Mouse (Mus musculus) layer of hippocampus, postnatal 36 days (tissue): ENCODE measurements around the gene Thoc3. TPM values are rescaled to one million over a fixed set of nuclear protein-coding genes. Genes with fewer than 3 reads are reported as not detected.
A peak's percentile ranks its signal among the peaks of the same experiment; 100 is the strongest.
"Not testable (repeated sequence)": the region's sequence is repeated elsewhere in the genome, so short reads cannot be mapped to it uniquely, and the experiment has no call there.

ENCODE experiments used
- DNase-seq, 2 experiments: peaks; one replicate each; pipeline ENCODE4 v3.0.0; 2022
- total RNA-seq, 2 experiments: library from RNA; stranded (reverse); gene quantifications; 2 replicates each; pipeline ENCODE4 v1.2.3; 2021

Gene Thoc3
- 10 to 100 TPM; 35.7 to 36.7 TPM for total RNA-seq

DNA sequence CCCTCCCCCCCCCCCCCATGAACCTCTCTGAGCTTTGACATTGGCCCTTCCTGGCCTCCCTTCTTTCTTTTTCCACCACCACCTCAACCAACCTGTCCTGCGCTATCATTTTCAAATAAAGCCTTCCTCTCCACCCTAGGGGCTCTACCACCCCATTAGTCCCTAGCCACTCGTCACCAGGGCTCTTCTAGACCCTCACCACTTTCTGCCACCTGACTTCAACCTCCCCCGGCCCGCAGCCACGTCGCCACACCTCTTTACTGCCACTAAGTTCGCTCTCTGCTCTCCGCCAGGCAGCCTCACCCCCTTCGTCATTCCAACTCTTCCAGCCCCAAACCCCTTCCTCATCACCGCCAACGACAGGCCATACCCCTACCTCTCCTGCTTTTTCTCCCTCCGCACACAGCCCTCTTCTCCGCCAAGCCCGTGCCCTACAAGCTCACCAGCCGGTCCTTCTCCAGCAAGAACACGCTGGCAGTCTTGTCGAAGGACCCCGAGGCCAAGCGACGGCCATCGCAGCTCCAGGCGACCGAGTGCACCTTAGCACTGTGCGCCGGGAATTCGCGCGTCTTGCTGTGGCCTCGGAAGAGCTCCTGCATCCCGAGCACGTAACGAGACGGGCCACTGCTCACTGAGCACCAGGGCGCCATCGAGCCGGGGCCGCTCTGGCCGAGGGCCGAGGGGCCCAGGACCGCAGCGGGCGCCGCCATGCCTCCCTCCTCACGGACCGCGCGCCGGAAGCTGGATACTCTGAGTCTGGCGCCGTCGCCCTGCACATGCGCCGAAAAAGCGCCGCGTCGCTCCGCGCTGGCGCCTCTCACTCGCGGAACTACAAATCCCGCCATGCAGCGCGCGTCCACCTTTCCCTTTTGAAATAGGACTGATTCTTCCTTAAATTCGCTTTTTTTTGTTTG, at the start of gene Thoc3:
Gene Thoc3 (minus strand): TSS at position 752 of the 914 bp plus-strand sequence.
- DNase-seq: peak; percentile 88 to 90

DNA sequence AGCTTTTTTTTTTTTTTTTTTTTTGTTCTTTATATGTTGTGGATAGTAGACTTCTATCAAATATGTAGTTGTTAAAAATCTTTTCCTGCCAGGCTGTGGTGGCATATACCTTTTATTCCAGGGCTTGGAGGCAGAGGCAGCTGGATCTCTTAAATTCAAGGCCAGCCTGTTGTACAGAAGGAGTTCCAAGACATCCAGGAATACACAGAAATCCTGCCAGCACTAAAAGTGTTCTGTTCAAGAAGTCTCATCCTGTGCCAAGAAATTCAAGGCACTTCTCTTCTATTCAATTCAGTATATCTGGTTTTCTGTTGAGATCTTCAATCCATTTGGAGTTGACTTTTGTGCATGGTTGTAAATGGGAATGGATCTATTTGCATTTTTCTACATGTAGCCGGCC, 37.3 kb upstream of the Thoc3 start:
- DNase-seq: no peak

DNA sequence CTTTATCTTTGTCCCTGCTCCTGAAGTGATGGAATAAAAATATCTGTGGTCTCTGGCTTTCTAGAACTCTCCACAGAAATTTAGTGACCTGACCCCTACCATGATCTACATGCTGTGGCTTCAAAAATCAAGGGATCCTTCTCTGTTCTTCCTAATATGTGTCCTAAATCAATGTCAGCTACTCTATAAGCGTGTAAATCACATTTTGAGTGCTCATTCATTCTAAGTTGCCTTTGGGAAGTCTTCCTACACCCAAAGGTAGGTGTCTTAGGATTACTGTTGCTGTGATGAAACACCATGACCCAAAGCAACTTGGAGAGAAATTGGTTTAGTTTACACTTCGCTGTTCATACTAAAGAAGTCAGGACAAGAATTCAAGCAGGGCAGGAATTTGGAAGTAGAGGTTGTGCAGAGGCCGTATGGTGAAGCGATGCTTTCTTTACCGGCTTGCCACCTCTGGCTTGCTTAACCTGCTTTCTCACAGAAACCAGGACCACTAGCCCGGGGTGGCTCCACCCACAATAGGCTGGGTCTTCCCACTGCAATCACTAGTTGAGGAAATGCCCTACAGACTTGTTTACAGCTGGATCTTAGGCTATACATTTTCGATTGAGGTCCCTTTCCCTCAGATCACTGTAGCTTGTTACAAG, 36.1 kb upstream of the Thoc3 start:
- no peak for DNase-seq

DNA sequence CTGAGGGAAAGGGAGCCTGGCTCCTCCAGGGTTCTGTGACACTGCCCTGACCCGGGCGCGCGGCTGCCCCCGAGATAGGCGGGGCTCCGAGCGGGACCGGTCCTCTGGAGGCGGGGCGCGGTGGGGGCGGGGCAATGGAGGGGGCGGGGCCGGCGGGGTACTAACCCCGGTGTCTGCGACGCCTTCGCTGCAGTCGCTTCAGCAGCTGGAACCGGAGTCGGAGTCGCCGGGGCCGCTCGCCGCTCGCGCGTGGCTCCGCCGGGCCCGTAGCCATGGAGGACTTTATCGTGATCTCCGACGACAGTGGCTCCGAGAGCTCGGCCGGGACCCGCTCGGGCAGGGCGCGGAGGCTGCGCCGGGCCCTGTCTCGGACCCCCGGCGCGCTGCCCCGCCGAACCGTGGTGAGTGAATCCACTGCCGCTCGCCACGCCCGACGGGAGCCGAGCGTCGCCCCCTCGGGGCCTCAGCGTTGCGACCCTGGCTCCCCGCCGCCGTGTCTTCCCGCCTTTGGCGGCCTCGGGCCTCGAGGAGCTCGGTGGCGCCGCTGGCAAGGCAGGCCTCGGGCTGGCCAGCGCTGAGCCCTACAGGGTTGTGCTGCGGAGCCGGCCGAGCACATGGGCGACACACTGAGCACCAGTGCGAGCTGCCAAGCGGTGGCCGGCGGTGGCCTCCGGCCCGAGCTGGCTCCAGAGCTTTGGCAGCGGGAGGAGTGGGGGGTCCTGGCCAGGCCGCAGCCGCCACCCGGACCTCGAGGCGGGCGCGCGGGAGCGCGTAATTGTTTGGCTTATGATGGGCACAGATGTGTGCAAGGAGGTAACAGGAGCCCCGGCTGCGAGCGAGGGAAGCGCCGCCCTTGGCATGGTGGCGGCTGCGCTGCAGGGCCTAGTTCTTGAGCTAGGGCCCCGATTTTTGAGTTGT, 35.2 kb upstream of the Thoc3 start, which contains the start of gene Simc1:
Gene Simc1 (plus strand): TSS at position 176 of the 918 bp plus-strand sequence.
- DNase-seq: peak; percentile 64 to 66

DNA sequence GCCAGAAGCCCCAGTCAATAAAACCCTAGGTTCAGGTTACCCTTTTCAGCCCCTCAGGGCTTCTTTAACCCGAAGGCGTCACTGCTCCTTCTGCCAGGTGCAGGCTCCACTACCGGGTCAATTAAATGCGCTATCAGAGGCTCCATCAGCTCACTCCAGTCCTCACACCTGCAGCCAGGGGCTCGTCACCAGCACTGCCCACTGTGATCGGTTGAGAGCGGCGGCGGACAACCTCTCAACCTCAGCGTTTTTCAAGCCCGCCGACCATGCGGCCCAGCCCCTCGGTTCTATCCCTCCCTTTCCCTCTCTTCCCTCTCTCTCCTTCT, 34.6 kb upstream of the Thoc3 start:
- DNase-seq: no peak

DNA sequence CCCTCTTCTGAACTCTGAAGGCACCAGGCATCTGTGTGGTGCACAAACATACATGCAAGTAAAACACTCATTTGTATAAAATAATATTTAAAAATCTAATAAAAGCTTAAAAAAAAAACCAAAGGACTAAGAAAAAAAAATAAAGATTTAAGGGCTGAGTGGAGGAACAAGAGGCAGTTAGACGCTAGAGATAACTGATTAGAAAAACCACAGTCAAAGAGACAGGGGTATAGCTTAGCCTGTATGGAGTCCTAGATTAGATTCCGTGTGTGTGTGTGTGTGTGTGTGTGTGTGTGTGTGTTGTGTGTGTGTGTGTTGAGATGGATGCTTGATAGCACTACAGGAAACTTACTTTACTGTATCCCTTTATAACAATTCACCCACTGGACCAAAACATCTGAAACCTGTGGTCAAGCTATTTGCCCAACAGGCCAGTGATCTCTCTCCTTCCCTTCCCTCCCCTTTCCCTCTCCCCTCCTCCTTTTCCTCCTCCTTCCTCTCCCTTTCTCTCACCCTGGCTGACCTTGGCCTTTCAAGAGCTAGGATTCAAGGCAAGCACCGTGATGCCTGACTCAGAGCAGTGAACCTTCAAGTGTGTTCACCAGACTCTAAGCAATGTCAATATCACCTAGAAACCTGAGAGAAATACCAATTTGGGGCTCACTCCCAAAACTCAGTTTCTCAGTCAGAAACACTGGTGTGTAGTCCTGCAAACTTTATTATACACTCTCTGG, 33.5 kb upstream of the Thoc3 start:
- DNase-seq: no peak

DNA sequence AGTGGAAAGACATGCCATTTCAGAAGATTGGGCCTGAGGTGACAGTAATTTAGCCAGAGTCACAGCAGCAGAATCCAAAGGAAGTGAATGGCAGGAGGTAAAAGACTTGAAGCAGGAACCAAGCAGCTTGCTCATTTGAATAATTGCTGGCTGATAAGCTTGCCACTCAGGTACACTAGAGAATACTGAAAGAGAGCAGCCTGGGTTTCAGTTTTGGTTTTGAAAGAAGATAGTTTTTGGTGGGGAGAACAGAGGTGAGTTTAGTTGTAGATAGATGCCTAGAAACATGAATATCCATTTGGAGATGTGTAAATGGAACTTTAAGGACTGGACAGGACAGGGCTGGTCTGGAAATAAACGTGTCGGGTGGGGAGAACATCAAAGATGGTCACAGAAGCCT, 32.7 kb upstream of the Thoc3 start:
- DNase-seq: no peak

DNA sequence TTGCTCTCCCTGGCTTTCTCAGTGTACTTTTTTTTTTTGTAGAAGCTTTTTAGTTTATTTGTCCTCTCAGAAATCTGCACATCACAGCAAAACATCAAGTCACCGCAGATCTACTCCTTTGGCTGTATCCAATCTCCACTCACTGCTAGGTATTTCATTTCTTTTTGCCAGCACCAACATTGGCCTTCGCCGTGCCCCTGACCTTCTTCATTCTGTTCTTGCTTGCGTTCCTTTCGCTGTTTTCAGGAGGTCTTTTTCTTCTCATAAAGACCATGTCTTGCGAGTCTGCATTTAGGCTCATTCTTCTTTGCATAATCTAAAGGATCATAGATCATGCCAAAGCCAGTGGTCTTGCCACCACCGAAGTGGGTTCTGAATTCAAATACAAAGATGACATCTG, 30.9 kb upstream of the Thoc3 start:
- not testable (repeated sequence) for DNase-seq

DNA sequence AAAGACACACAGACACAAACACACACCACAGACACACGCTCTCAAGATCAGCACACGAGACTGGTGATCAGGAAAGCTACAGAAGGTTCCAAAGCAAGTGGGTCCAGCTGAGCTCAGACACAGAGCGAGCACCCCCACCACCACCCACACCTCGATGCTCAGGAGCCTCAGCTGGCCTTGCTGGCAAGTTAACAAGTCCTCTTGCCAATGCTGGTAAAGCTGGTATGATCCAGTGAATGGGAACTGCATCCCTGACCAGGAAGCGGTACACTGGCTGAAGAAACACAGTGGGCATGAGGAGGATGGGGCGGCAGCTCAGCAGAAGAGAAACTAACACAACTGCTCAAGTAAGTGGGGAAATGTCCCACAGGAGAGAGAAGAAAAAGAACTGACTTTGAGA, 22.7 kb upstream of the Thoc3 start:
- no peak for DNase-seq

DNA sequence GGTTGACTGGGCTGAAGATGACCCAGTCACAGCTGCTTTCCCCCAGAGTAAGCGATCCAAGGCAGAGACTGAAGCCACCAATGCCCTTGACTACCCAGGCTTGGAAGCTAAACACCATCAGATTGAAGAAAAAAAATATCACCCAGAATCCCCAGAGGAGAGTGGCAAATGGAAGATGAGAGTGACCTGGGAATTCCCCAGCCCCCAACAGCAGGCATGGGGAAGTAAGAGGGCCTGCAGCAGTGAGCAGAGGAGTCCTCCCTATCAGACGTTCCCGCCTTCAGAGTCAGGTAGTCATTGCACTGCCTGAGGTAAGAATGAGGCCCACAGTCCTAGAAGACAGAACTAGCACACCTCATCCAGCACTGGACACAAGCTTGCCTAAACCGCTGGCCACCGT, 21.8 kb upstream of the Thoc3 start:
- DNase-seq: no peak

DNA sequence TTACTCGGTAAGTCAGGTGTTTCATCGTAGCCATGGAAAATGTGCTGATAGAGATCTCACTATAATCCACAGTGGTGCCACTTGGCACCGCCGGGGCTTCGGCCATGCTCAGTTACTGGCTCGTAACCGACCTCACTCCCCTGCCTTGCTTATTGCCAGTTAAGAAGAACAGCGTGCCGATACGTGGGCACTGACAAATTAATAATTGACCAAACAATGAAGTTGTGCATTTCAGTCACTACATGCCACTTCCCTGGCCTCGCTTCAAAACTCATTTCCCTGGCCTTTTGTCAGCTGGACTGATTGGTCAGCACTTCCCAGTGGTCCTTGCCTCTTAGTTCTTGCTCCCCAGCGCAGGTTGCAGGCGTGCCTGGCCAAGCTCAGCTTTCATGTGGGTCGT, 12.8 kb upstream of the Thoc3 start:
- DNase-seq: no peak

DNA sequence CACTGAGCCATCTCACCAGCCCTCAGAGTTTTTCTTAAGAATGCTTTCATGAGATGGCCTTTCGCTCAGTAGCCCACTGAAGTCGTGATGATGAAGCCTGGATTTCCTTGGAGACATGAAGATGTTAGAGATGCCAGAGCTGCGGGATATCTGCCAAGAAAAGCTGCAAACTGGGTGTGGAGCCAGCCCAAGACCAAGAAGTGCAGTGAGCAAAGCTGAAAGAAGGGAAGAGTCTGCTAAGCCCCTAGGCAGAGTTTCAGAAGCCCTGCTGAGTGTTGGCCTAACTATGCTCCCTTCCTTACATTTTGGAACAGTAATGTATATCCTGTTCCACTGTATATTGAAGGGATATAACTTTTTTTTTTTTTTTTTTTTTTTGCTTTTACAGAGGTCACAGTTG, 10.6 kb upstream of the Thoc3 start:
- DNase-seq: no peak

DNA sequence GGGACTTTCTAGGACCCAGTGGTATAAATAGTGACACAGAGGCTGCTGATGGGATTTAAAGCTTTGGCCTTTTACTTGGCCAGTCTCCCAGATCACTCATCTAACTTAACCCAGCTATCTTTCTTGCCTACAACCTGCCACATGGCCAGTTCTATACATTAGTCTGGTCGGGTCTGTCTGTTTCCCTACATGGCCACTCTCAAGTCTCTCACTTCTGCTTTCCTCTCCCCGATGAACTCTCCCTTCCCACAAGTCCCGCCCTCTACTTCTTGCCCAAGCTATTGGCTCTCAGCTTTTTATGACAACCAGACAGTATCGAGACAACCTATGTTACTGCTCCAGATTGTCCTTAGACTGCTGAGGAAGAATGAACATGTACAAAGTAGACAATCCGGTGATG, 7.1 kb upstream of the Thoc3 start:
- no peak for DNase-seq

DNA sequence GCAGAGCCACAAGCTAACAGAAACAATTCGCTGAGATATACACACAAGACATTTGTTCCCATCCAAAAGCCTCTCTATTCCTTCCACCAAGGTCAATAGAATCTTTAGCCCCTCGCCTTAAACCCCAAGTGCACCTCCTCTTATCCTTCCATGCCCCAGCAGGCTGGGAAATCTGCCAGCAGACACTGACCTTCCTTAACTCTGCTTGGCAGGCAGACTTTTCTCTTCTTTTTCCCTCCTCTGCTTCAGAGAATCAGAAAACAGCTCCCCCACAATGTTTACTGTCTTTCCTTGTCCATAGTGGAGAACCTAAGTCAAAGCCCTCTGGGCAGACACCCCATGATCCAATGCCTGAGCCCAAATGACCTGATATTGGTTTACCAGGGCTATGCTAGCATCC, 6.3 kb upstream of the Thoc3 start:
- no peak for DNase-seq

DNA sequence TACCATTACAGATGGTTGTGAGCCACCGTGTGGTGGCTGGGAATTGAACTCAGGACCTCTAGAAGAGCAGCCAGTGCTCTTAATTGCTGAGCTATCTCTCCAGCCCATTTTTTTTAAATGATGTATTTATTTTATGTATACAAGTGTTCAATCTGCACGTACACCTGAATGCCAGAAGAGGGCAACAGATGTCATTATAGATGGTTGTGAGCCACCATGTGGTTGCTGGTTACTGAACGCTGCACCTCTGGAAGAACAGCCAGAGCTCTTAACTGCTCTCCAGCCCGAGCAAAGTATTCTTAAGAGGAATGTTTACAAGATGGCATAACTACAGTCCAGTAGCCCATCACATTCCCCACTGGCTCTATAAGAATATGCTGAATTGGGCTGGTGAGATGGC, 3.3 kb upstream of the Thoc3 start:
- no peak for DNase-seq

DNA sequence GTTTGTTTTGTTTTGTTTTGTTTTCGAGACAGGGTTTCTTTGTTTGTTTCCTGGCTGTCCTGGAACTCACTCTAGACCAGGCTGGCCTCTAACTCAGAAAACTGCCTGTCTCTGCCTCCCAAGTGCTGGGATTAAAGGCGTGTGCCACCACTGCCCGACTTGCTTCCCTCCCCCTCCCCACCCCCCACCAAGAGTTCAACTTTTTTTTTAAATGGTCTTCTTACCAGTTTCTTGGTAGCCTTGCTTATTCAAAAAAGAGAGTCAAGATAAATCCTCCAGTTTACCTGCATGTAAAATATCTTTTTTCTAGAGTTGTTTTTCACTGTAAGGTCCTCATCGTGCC, 334 bp upstream of the Thoc3 start:
- DNase-seq: no peak

DNA sequence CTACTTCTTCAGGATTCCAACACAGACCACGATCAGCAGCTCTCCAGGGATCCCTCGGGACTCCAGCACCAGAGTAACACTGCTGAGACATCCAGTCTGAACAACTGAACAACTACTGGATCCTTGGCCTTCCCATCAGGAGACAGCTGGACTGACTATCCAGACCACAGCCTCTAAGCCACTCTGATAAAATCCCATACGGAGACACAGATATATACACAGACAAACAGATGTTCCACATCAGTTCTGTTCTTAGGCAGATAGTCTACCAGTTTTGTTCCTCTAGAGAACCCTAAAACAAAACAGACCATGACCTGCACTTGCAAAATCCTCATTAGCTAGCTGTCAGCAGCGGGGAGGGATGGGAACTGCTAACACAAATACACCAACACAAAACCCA, 9.4 kb downstream of the Thoc3 start:
- DNase-seq: no peak

DNA sequence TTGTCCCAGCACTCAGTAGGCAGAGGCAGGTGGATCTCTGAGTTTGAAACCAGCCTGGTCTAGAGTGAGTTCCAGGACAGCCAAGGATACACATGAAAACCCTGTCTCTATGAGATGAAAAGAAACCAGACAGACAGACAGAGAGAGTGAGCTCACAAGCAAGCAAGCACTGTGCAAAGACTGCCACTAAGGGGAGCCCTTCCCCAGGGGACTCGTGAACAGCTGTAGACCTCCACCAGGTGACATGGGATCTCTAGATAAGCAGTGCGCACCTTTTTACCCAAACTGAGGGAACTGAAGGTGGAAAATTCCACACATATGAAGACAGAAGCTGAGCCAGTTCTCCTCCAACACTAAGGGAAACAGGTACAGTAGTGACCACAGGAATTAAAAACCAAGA, 11.6 kb downstream of the Thoc3 start:
- no peak for DNase-seq

DNA sequence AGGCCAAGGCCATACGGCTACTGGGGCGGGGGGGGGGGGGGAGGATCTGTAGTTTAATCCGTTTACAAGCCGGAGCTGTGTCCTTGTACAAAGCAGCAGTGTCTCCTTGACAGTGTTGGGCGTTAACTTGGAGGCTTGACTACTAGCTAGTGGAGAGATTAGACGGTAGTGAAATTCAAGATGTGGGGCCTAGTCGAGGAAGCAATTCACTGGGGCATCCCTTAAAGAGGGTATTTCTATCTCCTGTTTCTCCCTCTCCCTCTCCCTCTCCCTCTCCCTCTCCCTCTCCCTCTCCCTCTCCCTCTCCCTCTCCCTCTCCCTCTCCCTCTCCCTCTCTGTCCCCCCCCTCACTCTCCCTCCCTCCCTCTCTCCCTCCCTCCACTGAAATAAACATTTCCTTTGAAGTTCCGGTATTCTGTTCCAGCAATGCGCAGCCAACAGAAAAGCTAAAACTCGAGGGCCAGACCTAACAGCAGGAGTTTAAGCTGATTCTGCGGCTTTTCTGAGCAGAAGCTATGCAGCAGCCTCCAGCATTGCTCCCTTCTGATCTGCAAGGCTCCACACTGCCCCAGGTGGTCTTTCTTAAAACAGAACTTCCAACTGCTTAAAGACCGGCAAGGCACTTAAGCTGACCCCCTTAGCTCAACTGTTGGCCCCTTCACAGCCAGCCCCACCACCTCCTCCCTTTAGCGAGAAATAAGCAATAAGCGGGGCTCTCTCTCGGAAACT, 21.0 kb downstream of the Thoc3 start:
- DNase-seq: no peak

DNA sequence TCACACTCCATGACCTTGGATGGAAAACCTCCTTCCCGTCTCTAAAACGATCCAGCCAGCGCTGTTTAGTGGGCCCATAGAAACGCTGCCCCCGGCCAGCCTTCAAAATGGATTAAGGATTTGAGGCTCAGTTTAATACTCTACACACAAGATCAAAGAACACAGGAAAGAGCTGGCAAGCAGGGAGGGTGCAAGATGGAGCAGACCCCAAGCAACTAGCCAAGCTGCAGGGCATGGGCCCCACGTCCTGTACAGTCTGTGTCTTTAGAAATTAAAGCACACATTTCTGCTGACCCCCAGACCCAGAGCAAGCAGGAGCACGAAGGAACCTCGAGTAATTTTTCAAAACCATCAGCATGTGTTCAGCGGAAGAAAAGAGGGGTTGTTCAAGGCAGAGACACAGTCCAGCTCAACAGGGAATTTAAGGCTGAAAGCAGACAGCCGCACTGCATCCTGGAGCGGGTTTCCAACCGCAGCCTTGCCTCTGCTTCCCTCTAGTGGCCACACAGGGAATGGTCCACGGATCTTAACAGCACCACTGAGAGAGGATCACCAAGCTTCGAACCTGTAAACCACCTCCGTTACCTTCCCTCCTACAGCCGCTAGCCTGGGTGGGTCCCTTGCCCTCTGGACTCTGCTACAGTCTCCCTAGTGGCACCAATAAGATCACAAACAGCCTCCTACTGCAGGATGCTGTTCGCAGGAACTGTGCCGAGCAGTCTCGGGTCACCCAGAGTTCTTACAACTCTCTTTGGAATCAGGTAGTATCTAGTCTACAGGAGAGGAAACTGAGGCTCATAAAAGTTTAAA, 21.8 kb downstream of the Thoc3 start:
- peak; percentile 86 for DNase-seq

DNA sequence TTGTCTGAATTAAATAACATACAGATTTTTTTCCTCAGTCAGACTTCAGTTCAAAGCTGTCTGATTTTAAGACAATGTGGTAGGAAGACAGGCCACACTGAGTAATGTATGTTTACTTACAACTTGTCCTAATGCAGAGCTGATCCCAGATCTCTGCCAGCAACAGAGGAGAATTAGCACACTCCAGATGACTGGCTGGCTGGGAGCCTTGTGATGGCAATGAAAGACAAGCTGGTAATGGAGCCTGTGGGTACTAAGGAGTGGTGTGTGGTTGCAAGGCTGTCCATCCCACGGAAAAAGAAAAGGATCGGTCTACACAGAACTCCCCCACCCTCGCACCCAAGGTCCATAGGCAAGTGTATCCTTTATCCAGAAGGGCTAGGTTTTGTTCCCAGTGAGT, 25.0 kb downstream of the Thoc3 start:
- DNase-seq: peak; percentile 50 to 56
